Mouse (Mus musculus) intestine, embryonic 16.5 days (tissue): ENCODE measurements around the gene Dcbld2. TPM values are rescaled to one million over a fixed set of nuclear protein-coding genes. Genes with fewer than 3 reads are reported as not detected.
A peak's percentile ranks its signal among the peaks of the same experiment; 100 is the strongest.

ENCODE experiments used
- ATAC-seq: fragments of 200-750 bp; cut with Nextera tagmentation; 2 replicates; pipeline ENCODE4 v1.8.0; 2017; ENCODE audit warnings: moderate TSS enrichment, moderate library complexity
- H3K27ac ChIP-seq: fragments of 300-500 bp; sonication (generic); 2 replicates; pipeline ENCODE4 v1.5.1; 2014; ENCODE audit warnings: mild to moderate bottlenecking, low read length
- H3K27me3 ChIP-seq: fragments of 300-500 bp; sonication (generic); replicated peaks from 2 replicates; pipeline ENCODE4 v1.6.1; 2014; ENCODE audit warnings: low read length, control low read depth, mixed read lengths; ENCODE audit not compliant: control insufficient read depth, insufficient read depth
- H3K36me3 ChIP-seq: fragments of 300-500 bp; sonication (generic); 2 replicates; pipeline ENCODE4 v1.6.1; 2014; ENCODE audit warnings: low read length, control low read depth; ENCODE audit not compliant: control insufficient read depth, insufficient read depth
- H3K4me1 ChIP-seq: fragments of 300-500 bp; sonication (generic); 2 replicates; pipeline ENCODE4 v1.6.1; 2014; ENCODE audit warnings: low read length, control low read depth, mixed read lengths; ENCODE audit not compliant: control insufficient read depth, insufficient read depth
- H3K4me2 ChIP-seq: fragments of 300-500 bp; sonication (generic); 2 replicates; pipeline ENCODE4 v1.6.1; 2014; ENCODE audit warnings: low read depth, low read length, control low read depth
- H3K4me3 ChIP-seq: fragments of 300-500 bp; sonication (generic); 2 replicates; pipeline ENCODE4 v1.5.1; 2014; ENCODE audit warnings: mild to moderate bottlenecking, low read length
- H3K9ac ChIP-seq: fragments of 300-500 bp; sonication (generic); 2 replicates; pipeline ENCODE4 v1.6.1; 2014; ENCODE audit warnings: low read depth, low read length
- H3K9me3 ChIP-seq: fragments of 300-500 bp; sonication (generic); 2 replicates; pipeline ENCODE4 v1.6.1; 2016; ENCODE audit warnings: low read length, control low read depth; ENCODE audit not compliant: control insufficient read depth
- whole genome bisulfite sequencing: fragments of 180-500 bp; shearing (Covaris S2); extraction: QIAGEN DNeasy Blood & Tissue Kit; methylation state at CpG from one replicate; pipeline ENCODE4 v1.1.7; 2014; 5-methylcytosine and 5-hydroxymethylcytosine counted together
- polyA plus RNA-seq: library from polyadenylated mRNA; unstranded; fragments of >200 nt; fragmentation: Nextera tagmentation; extraction: Ambion mirVana; gene quantifications from 2 replicates; pipeline ENCODE4 v1.2.1, GENCODE M21; 2015

The Dcbld2 gene
- polyA plus RNA-seq, 1 experiment from 2014 or later = 2.8 TPM

DNA sequence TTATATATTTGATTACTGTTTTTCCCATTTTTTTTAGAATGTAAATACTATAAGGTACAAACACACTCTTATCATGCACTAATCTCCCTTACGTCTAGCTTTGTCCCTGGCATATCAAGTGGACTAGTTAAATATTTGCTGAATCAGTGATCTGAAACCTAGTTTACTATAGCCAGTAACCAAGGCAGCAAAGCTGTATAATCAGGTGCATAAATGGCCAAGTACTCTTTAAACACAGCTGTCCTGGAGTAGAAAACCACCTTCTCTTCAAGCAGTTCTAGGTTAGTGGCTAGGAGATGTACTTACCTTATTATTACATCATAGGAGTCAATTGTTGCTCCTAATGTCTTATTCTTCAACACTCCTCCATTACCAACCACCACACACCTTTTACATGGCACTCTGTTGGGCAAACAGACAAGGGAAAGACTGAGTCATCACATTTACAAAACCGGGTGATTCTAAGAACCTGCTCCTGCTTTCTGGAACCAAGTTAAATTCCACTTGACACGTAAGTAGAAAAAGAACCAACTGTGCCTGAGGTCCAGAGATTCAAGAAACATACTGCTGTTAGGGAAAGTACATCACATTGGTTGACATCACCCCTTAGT is 67.4 kb downstream of the Dcbld2 start:
- WGBS = 71% methylated on average over 3 of the region's 3 CpGs
- no peaks in the 10 kb centered on the region for H3K4me1 ChIP-seq
- H3K36me3 ChIP-seq = 0 out of 2 replicates have a peak, but pooled peaks cover 2% of the 10 kb centered on the region
- H3K9ac ChIP-seq = no peak overlapping the region
- H3K27me3 ChIP-seq = no peaks in the 10 kb centered on the region
- H3K9me3 ChIP-seq = no peaks in the 10 kb centered on the region
- no peak overlapping the region for H3K4me2 ChIP-seq
- 0 out of 2 replicates have a peak, but pooled peaks have one; percentile 27 for ATAC-seq
- no peak overlapping the region for H3K4me3 ChIP-seq
- H3K27ac ChIP-seq = no peak overlapping the region

DNA sequence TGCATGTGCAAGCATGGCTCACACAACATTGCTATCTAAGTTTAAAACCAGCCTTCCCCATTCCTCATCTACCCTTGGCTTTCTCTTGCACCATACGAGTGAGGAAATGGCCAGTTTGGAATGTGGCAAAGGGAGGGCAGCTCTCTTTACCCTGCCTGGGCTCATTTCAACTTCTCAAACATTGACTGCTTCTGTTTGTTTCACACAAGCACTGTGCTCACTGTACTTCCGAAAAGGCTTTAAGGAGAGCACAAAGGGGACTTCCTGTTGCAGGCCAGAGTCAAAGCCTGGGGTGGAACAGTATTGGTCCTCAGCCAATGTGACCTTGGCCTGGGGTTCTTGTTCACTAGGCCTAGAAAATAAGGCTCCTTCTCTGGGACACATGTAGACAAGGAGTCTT is 68.1 kb downstream of the Dcbld2 start:
- H3K36me3 ChIP-seq = 0 out of 2 replicates have a peak, but pooled peaks cover 2% of the 10 kb centered on the region
- no peak for ATAC-seq
- WGBS = 56% methylated on average over 2 of the region's 2 CpGs
- H3K4me1 ChIP-seq = no peaks in the 10 kb centered on the region
- no peaks in the 10 kb centered on the region for H3K27me3 ChIP-seq
- 0 out of 2 replicates have a peak overlapping the region, but pooled peaks have one; percentile 14 for H3K27ac ChIP-seq
- no peaks in the 10 kb centered on the region for H3K9me3 ChIP-seq
- no peak overlapping the region for H3K4me2 ChIP-seq
- H3K4me3 ChIP-seq = no peak overlapping the region
- no peak overlapping the region for H3K9ac ChIP-seq

DNA sequence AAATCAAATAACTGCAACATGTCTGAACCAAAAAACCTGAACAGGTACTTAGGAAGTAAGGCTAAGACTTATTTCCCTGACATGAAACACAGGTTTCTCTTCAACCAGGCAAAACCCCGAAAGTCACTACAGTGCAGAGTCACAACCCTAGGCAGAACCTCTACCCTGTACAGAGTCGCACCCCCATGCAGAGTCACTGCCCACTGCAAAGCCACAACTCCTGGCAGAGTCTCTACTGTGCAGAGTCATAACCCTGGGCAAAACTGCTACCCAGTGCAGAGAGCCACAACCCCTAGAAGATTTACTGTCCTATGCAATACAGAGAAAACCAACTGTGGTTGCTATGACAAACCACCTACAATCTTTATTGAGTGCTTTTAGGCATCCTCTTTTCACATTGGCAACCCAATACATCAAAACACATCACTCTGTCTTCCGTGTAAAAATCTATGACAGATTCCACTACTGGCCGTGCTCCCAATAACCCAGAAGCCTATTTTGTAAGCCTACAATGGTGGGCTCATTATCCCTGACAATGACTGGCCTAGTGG is 71.7 kb downstream of the Dcbld2 start:
- Histone ChIP-seq H3K4me3 (no peak overlapping the region), H3K27ac (no peak overlapping the region), H3K4me1 (no peaks in the 10 kb centered on the region), H3K27me3 (no peaks in the 10 kb centered on the region), H3K36me3 (0 out of 2 replicates have a peak, but pooled peaks cover 2% of the 10 kb centered on the region), H3K4me2 (no peak overlapping the region), H3K9ac (no peak overlapping the region), H3K9me3 (no peaks in the 10 kb centered on the region)
- WGBS = 86% methylated on average over 4 of the region's 4 CpGs
- ATAC-seq = no peak

DNA sequence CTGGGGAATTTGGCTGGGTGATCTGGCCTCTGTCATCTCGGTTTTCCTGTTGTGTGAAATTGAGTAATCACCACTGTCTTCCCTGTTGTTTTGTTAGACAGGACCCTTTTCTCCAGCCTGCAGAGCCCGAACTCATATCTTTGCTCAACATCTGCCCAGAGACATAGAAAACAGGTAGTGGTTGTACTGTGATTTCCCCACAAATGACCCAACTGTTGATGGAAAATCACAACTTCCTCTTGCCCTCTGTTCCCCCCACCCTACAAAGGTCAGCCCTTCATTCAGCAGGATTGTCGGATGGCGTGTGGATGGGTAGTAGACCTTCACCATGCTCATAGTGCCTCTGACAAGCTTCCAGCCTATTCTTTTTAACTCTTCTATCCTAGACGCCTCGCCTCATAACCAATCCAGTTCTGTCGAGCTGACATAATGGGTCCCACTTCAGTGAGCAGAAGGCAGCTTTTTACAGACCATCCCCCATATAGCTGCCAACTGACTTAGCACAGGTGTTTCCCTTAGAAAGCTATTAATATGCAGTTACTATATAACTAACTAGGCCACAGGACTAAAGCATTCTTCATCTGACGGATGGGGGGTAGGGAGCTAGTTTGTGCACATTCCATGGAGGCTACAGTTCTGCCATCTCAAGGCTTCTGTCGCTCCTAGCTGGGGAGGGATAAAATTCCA is 73.1 kb downstream of the Dcbld2 start:
- H3K9ac ChIP-seq = no peak overlapping the region
- peak; percentile 39; the same call in 1 of the 2 replicates for ATAC-seq
- 72% methylated on average over 9 of the region's 9 CpGs for WGBS
- H3K27ac ChIP-seq = no peak overlapping the region; the same call in 1 of the 2 replicates
- H3K4me1 ChIP-seq = no peaks in the 10 kb centered on the region
- no peak overlapping the region for H3K4me2 ChIP-seq
- no peaks in the 10 kb centered on the region for H3K27me3 ChIP-seq
- H3K4me3 ChIP-seq = no peak overlapping the region
- no peaks in the 10 kb centered on the region for H3K9me3 ChIP-seq
- H3K36me3 ChIP-seq = 0 out of 2 replicates have a peak, but pooled peaks cover 2% of the 10 kb centered on the region

DNA sequence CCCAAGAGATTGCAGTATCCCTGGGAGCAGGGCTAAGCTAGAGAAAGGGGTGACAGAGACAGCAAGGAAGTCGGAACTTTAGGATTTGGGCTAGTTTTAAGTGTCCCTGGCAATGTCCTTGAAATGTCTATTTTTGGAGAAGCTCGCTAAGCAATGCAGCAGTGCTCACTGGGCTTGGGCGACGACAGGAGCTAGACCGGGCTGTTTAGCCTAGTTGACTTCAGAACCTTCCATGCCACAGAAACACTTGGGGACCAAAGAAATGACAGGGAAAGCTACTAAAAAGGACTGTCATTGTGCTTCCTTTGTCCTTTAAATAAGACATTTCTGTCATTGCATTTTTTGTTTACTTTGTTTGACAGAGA is 73.6 kb downstream of the Dcbld2 start:
- ATAC-seq = no peak

DNA sequence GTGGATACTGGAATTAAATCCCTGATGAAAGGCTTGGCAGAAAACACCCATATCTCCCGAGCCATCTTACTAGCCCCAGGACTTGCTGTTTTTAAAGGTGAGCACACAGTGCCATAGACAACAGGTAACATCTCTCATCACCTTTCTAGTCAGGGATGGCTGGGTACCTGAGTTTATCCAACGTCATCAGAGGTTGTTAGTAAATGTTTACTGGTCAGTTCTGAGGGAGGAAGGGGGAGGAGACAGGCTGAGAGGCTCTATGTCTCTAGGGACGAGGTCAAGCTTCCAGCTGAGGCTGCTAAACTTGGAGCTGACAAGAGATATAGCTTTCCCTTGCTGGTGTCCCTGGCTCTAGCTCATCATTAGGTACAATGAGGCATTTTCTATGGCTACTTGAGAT is 74.1 kb downstream of the Dcbld2 start:
- Histone ChIP-seq H3K27me3 (no peaks in the 10 kb centered on the region), H3K4me2 (no peak overlapping the region), H3K27ac (peak overlapping the region; percentile 4; the same call in 1 of the 2 replicates), H3K36me3 (0 out of 2 replicates have a peak, but pooled peaks cover 2% of the 10 kb centered on the region), H3K4me1 (no peaks in the 10 kb centered on the region), H3K4me3 (no peak overlapping the region), H3K9me3 (no peaks in the 10 kb centered on the region), H3K9ac (no peak overlapping the region)
- no peak for ATAC-seq
- WGBS = 48% methylated on average over 3 of the region's 3 CpGs

More for the DNA sequence above, 73.6 kb downstream of the Dcbld2 start:
- H3K27ac ChIP-seq = no peak overlapping the region; the same call in 1 of the 2 replicates
- H3K36me3 ChIP-seq = 0 out of 2 replicates have a peak, but pooled peaks cover 2% of the 10 kb centered on the region
- no peak overlapping the region for H3K9ac ChIP-seq
- no peaks in the 10 kb centered on the region for H3K4me1 ChIP-seq
- H3K27me3 ChIP-seq = no peaks in the 10 kb centered on the region
- H3K9me3 ChIP-seq = no peaks in the 10 kb centered on the region
- no peak overlapping the region for H3K4me2 ChIP-seq
- 79% methylated on average over 5 of the region's 5 CpGs for WGBS
- no peak overlapping the region for H3K4me3 ChIP-seq

DNA sequence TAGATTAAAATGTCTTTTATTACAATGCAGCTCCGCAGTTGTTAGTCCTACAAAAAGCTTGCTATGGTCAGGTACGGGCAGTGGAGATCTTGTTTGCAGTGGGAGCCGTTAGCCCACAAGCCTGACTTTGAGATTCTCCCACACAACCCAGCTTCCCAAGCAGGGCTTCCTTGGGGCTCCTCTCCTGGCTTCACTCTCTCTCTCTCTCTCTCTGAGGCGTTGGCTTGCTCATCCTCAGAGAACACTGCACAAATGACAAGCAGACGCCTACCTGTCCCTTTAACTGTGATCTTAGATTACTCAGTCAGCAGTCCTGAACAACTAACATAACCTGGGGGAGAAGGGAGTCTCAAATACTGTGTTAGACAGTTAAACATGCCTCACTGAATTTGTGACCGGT is 79.6 kb downstream of the Dcbld2 start:
- Histone ChIP-seq H3K4me1 (no peaks in the 10 kb centered on the region), H3K27me3 (no peaks in the 10 kb centered on the region), H3K27ac (no peak overlapping the region), H3K9ac (no peak overlapping the region), H3K36me3 (no peaks in the 10 kb centered on the region), H3K4me3 (no peak overlapping the region), H3K4me2 (no peak overlapping the region), H3K9me3 (no peaks in the 10 kb centered on the region)
- no peak for ATAC-seq
- 89% methylated on average over 6 of the region's 6 CpGs for WGBS

DNA sequence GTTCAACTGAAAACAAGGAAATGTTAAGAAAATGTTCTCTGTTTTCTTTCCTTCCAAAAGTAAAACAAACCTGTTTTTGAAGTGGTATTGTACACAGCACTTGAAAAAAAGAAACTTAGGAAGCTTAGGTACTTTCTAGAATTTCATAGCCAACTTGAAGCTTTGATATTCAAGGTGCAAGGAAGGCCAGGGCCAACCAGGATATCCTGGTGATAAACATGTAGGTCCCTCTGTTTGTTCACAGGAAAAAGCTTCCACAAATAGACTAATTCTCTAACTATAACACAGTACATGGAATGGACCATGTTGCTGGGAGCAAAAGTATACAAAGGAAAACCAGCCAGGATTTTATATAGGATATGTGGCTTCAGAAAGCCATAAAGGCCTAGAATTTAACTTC is 88.5 kb downstream of the Dcbld2 start:
- Histone ChIP-seq H3K9me3 (no peaks in the 10 kb centered on the region), H3K9ac (no peak overlapping the region), H3K36me3 (no peaks in the 10 kb centered on the region), H3K27me3 (no peaks in the 10 kb centered on the region), H3K4me1 (no peaks in the 10 kb centered on the region; the same call in 1 of the 2 replicates), H3K27ac (no peak overlapping the region), H3K4me2 (no peak overlapping the region), H3K4me3 (no peak overlapping the region)
- no peak for ATAC-seq

DNA sequence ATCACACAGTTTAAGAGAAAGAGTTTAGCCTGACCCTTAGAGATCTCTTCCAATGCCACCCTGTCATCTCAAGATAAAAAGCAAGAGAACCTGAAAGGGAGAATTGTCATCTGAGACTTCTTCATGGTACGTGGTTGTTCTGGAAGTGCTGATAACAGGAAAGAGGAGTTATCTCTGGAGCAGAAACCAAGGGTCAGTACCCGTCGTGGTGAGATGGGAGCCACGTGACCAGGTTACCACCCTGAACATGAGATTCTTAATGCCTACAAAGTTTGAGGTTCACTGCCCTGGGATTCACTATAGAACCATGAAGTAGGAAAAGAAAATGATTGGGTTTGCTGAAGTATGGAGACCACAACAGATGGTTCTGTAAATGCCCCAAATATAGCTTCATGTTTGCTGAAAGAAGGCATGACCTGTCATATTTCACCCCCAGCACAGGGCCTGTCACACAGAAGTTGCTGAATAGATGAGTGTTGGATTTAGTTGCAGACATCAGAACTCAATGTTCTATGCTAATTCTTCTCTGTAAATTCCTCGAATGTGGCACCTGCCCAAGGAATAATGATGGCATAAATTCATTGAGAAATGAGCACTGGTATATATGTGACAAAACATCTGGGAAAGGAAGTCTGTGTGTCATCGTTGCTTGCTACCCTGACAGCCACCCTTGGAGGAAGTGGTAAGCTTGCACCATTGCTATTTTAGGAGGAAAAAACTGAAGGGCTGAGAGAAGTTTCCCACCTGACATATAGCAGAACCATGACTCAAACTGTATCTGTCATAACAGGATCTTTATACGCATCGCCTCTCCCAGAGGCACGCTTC is 89.9 kb downstream of the Dcbld2 start:
- peak; percentile 70 for ATAC-seq
- H3K9ac ChIP-seq = no peak overlapping the region
- H3K27ac ChIP-seq = no peak overlapping the region
- no peak overlapping the region for H3K4me3 ChIP-seq
- H3K4me2 ChIP-seq = no peak overlapping the region
- peaks cover 2% of the 10 kb centered on the region; the same call in 1 of the 2 replicates for H3K4me1 ChIP-seq
- WGBS = 69% methylated on average over 9 of the region's 9 CpGs
- no peaks in the 10 kb centered on the region for H3K9me3 ChIP-seq
- H3K27me3 ChIP-seq = no peaks in the 10 kb centered on the region
- no peaks in the 10 kb centered on the region for H3K36me3 ChIP-seq
